Mouse (Mus musculus) forebrain, embryonic 12.5 days (tissue): ENCODE data around the gene Fbxw11. TPM values are rescaled to one million over a fixed set of nuclear protein-coding genes. Genes with fewer than 3 reads are reported as not detected.
"Not testable (repeated sequence)": the region's sequence is repeated elsewhere in the genome, so short reads cannot be mapped to it uniquely, and the experiment has no call there.

Experiments
- ATAC-seq: fragments of 200-750 bp; cut with Nextera tagmentation; 2 replicates; pipeline ENCODE4 v1.8.0; 2017; ENCODE audit warnings: moderate TSS enrichment; ENCODE audit not compliant: low FRiP score
- H3K27ac ChIP-seq: fragments of 300-500 bp; sonication (generic); 2 replicates; pipeline ENCODE4 v1.5.1; 2016; ENCODE audit warnings: mild to moderate bottlenecking
- H3K27me3 ChIP-seq: fragments of 300-500 bp; sonication (generic); 2 replicates; pipeline ENCODE4 v1.6.1; 2016; ENCODE audit warnings: mild to moderate bottlenecking
- H3K36me3 ChIP-seq: fragments of 300-500 bp; sonication (generic); replicated peaks from 2 replicates; pipeline ENCODE4 v1.6.1; 2016; ENCODE audit warnings: mild to moderate bottlenecking
- H3K4me1 ChIP-seq: fragments of 300-500 bp; sonication (generic); 2 replicates; pipeline ENCODE4 v1.6.1; 2016
- H3K4me2 ChIP-seq: fragments of 300-500 bp; sonication (generic); 2 replicates; pipeline ENCODE4 v1.6.1; 2016; ENCODE audit warnings: mild to moderate bottlenecking, moderate library complexity
- H3K4me3 ChIP-seq: fragments of 300-500 bp; sonication (generic); replicated peaks from 2 replicates; pipeline ENCODE4 v1.5.1; 2016; ENCODE audit warnings: mild to moderate bottlenecking
- H3K9ac ChIP-seq: fragments of 300-500 bp; sonication (generic); 2 replicates; pipeline ENCODE4 v1.6.1; 2016; ENCODE audit warnings: mild to moderate bottlenecking
- H3K9me3 ChIP-seq: fragments of 300-500 bp; sonication (generic); 2 replicates; pipeline ENCODE4 v1.6.1; 2016
- WGBS: fragments of 180-500 bp; shearing (Covaris S2); methylation state at CpG from one replicate; pipeline ENCODE4 v1.1.7; 2016; 5-methylcytosine and 5-hydroxymethylcytosine counted together
- polyA plus RNA-seq: library from polyadenylated mRNA; unstranded; fragments of >200 nt; fragmentation: Nextera tagmentation; extraction: Ambion mirVana; gene quantifications from 2 replicates; pipeline ENCODE4 v1.2.1, GENCODE M21; 2016

Fbxw11 gene
- polyA plus RNA-seq, 1 experiment from 2014 or later = 111 TPM

DNA sequence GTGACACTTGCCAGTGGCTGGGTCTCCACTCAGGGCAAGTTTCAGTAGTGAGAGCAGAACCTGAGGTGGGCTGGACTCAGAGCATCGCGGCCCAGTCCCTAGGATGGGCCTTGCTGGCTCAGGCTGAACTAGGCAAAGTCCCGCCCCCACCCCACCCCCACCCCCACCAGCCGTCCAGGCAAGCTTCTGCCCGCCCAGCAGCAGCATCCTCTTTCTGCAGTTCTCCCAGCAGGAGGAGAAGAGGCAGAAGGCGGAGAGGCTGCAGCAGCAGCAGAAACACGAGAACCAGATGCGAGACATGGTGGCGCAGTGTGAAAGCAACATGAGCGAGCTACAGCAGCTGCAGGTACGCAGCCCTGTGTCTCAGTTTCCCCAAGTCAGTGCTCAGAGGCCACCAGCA, 27.0 kb upstream of the Fbxw11 start:
- ATAC-seq = no peak
- no peaks in the 10 kb centered on the region for H3K36me3 ChIP-seq
- peaks cover 17% of the 10 kb centered on the region for H3K4me1 ChIP-seq
- WGBS = 18% methylated on average over 11 of the region's 11 CpGs
- H3K9ac ChIP-seq = peak overlapping the region; percentile 36; the same call in 1 of the 2 replicates
- H3K27me3 ChIP-seq = no peaks in the 10 kb centered on the region
- H3K9me3 ChIP-seq = no peaks in the 10 kb centered on the region
- H3K27ac ChIP-seq = no peak overlapping the region
- H3K4me2 ChIP-seq = no peak overlapping the region
- no peak overlapping the region for H3K4me3 ChIP-seq

DNA sequence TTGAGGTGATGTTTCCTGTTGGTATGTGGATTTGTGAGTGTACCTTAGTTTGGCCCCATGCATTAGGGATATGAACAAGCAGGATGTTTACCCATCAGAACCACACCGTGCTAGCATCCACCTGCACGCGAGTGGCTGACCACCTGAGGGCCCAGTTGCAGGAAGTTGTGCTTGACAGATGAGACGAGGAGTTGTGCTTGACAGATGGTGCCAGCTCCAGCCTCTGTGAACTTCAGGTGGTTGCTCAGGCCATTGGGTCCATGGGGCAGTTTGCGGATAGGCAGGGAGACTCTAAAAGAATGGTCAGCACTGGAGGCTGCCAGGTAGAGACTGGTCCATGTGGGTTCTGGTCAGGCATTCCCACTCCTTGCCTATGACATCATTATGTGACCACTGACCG, 26.4 kb upstream of the Fbxw11 start:
- H3K4me3 ChIP-seq = no peak overlapping the region
- no peak overlapping the region for H3K9ac ChIP-seq
- H3K4me1 ChIP-seq = peaks cover 17% of the 10 kb centered on the region
- no peaks in the 10 kb centered on the region for H3K9me3 ChIP-seq
- no peak for ATAC-seq
- WGBS = 78% methylated on average over 6 of the region's 6 CpGs
- no peak overlapping the region for H3K4me2 ChIP-seq
- no peak overlapping the region for H3K27ac ChIP-seq
- no peaks in the 10 kb centered on the region for H3K27me3 ChIP-seq
- no peaks in the 10 kb centered on the region for H3K36me3 ChIP-seq

DNA sequence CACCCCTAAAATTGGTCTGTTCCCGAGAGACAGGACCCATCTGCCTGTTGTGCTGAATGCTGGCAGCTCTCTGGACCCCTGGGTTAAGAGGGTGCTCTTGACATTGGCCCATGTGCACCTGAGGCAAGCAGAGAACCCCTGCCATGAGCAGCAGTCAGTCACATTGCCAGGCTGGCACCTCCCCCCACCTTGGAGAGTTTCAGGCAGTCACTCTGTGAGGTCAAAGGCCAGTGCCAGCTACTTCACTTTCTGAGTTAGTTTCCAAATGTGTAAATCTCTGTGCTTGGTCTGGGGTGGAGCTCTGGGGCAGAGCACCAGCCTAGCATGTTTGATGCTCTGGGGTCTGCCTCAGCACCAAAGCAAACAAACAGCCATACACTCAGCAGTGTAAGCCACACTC, 24.5 kb upstream of the Fbxw11 start:
- H3K36me3 ChIP-seq = no peaks in the 10 kb centered on the region
- WGBS = 78% methylated on average over 1 of the region's 1 CpGs
- no peak for ATAC-seq
- H3K4me1 ChIP-seq = peaks cover 18% of the 10 kb centered on the region
- no peak overlapping the region for H3K4me2 ChIP-seq
- H3K4me3 ChIP-seq = no peak overlapping the region
- no peaks in the 10 kb centered on the region for H3K27me3 ChIP-seq
- H3K9ac ChIP-seq = no peak overlapping the region
- H3K27ac ChIP-seq = no peak overlapping the region
- no peaks in the 10 kb centered on the region for H3K9me3 ChIP-seq

GRCm38 (mm10) chr11:32618641-32619040, 23.9 kb upstream of the Fbxw11 start:
- H3K9me3 ChIP-seq, H3K9ac ChIP-seq, H3K27me3 ChIP-seq, ATAC-seq, H3K36me3 ChIP-seq, H3K4me2 ChIP-seq, H3K4me3 ChIP-seq, H3K27ac ChIP-seq: not testable (repeated sequence)
- H3K4me1 ChIP-seq = peaks cover 24% of the 10 kb centered on the region
- WGBS = 79% methylated on average over 5 of the region's 5 CpGs

DNA sequence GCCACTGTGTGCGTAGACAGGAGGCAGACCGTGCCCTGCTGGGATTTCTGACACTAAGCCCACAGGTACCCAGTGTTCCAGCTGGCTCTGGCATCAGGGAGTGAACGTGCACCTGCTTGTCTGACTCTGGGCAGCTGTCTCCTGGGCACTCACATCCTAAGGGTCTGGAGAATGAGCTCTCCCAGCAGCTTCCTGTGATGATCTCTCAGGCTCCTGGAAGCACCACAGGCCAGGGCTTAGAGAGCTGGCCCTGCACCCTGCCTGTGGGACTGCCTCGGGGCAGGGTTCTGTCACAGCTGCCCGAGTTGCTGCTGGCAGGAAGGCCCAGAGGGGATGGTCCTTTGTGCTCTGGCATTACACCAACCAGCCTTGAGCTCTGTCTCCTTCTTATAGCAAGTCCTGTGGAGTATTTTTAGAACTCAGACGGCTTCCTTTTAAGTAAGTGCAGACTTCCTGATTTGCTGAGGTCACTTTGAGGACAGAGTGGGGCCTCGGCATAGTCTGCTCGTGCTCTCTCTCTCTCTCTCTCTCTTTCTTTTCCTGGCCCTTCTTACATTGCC, 23.2 kb upstream of the Fbxw11 start:
- Histone ChIP-seq H3K4me3 (no peak overlapping the region), H3K36me3 (no peaks in the 10 kb centered on the region), H3K27ac (0 out of 2 replicates have a peak overlapping the region, but pooled peaks have one; percentile 19), H3K9ac (no peak overlapping the region), H3K4me2 (no peak overlapping the region), H3K4me1 (peaks cover 27% of the 10 kb centered on the region), H3K9me3 (no peaks in the 10 kb centered on the region), H3K27me3 (no peaks in the 10 kb centered on the region)
- 69% methylated on average over 8 of the region's 8 CpGs for WGBS
- ATAC-seq = no peak

GRCm38 (mm10) chr11:32619866-32620456, 22.6 kb upstream of the Fbxw11 start:
- no peak for ATAC-seq
- WGBS = 83% methylated on average over 6 of the region's 6 CpGs
- Histone ChIP-seq H3K9ac (no peak overlapping the region), H3K27ac (no peak overlapping the region), H3K36me3 (no peaks in the 10 kb centered on the region), H3K4me2 (no peak overlapping the region), H3K27me3 (no peaks in the 10 kb centered on the region), H3K4me3 (no peak overlapping the region), H3K4me1 (peaks cover 27% of the 10 kb centered on the region), H3K9me3 (no peaks in the 10 kb centered on the region)

- no peaks in the 10 kb centered on the region for H3K27me3 ChIP-seq
- peaks cover 22% of the 10 kb centered on the region for H3K4me1 ChIP-seq
- H3K27ac ChIP-seq = no peak overlapping the region
Measured at GRCm38 (mm10) chr11:32621831-32622478, 20.6 kb upstream of the Fbxw11 start.

DNA sequence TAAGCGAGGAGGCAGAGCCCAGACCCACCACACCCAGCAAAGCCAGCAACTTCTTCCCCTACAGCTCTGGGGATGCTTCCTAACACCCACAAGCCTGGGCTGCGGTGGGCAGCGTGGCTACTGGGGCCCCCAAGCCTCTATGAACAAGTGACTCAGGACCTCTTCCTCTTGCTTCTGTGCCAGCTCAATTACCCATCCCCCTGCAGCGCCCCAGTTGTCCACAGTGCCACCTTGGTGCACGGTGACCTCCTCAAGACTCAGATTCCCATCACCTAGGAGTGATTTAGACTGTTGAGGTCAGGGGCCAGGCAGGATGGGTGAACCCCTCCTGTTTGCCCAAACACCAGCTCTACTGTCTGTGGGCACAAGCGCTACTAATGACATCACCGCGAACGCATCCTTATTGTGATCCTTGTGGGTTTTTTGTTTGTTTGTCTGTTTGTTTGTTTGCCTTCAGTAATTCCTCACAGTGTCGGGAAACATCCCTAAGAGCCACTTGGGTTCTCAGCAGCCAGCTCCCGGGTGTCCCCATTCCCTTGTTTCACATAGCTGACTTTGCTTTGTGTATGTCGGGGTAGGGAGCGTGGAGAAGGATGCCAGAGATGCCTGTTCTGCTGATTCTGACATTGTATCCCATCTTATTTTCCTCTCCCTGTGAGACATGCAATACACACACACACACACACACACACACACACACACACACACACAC, 19.9 kb upstream of the Fbxw11 start:
- peaks cover 22% of the 10 kb centered on the region for H3K4me1 ChIP-seq
- WGBS = 85% methylated on average over 13 of the region's 13 CpGs
- no peak overlapping the region for H3K9ac ChIP-seq
- H3K9me3 ChIP-seq = no peaks in the 10 kb centered on the region
- H3K4me2 ChIP-seq = no peak overlapping the region
- ATAC-seq = no peak
- H3K4me3 ChIP-seq = no peak overlapping the region
- H3K36me3 ChIP-seq = no peaks in the 10 kb centered on the region
- H3K27me3 ChIP-seq = no peaks in the 10 kb centered on the region
- no peak overlapping the region for H3K27ac ChIP-seq

More at GRCm38 (mm10) chr11:32621831-32622478, 20.6 kb upstream of the Fbxw11 start:
- no peak overlapping the region for H3K4me2 ChIP-seq
- no peak overlapping the region for H3K4me3 ChIP-seq
- no peaks in the 10 kb centered on the region for H3K9me3 ChIP-seq
- ATAC-seq = no peak
- H3K9ac ChIP-seq = no peak overlapping the region
- WGBS = 85% methylated on average over 12 of the region's 12 CpGs
- no peaks in the 10 kb centered on the region for H3K36me3 ChIP-seq

- H3K4me1 ChIP-seq = peaks cover 22% of the 10 kb centered on the region
- H3K4me3 ChIP-seq = no peak overlapping the region
- H3K9me3 ChIP-seq = no peaks in the 10 kb centered on the region
- H3K4me2 ChIP-seq = no peak overlapping the region
- 68% methylated on average over 5 of the region's 5 CpGs for WGBS
- no peaks in the 10 kb centered on the region for H3K36me3 ChIP-seq
- no peak overlapping the region for H3K9ac ChIP-seq
- no peak for ATAC-seq
- H3K27me3 ChIP-seq = no peaks in the 10 kb centered on the region
- 0 out of 2 replicates have a peak overlapping the region, but pooled peaks have one; percentile 19 for H3K27ac ChIP-seq
Measured at GRCm38 (mm10) chr11:32623236-32623635, 19.3 kb upstream of the Fbxw11 start.

DNA sequence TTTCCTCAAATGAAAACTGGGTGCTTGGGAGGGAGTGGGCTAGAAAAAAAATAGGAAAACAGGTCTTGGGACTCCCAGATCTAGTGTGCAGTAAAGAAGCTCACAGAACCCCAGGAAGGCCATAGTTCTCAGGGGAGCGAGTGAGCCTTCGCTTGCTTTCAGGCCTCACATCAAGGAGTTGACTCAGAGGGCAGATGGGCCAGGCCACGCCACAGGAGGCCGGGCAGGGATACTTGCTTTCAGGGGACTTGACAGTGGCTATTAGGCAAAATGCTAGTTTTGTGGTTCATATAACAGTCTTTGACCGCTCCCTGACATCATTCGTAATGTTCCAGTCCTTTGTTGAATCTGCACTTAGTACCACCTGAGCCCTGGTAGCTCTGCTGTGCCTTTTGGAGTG, 18.6 kb upstream of the Fbxw11 start:
- H3K27me3 ChIP-seq = no peaks in the 10 kb centered on the region
- 70% methylated on average over 6 of the region's 6 CpGs for WGBS
- no peak overlapping the region for H3K4me2 ChIP-seq
- no peak for ATAC-seq
- H3K4me1 ChIP-seq = peaks cover 22% of the 10 kb centered on the region
- no peak overlapping the region for H3K9ac ChIP-seq
- H3K4me3 ChIP-seq = no peak overlapping the region
- no peaks in the 10 kb centered on the region for H3K36me3 ChIP-seq
- H3K9me3 ChIP-seq = no peaks in the 10 kb centered on the region
- H3K27ac ChIP-seq = no peak overlapping the region

- Histone ChIP-seq H3K27ac (no peak overlapping the region), H3K9ac (no peak overlapping the region), H3K4me1 (peaks cover 10% of the 10 kb centered on the region), H3K9me3 (no peaks in the 10 kb centered on the region), H3K36me3 (no peaks in the 10 kb centered on the region), H3K4me3 (no peak overlapping the region), H3K4me2 (no peak overlapping the region), H3K27me3 (no peaks in the 10 kb centered on the region)
- 62% methylated on average over 1 of the region's 1 CpGs for WGBS
- ATAC-seq = no peak
Measured at GRCm38 (mm10) chr11:32625677-32626076, 16.8 kb upstream of the Fbxw11 start.

DNA sequence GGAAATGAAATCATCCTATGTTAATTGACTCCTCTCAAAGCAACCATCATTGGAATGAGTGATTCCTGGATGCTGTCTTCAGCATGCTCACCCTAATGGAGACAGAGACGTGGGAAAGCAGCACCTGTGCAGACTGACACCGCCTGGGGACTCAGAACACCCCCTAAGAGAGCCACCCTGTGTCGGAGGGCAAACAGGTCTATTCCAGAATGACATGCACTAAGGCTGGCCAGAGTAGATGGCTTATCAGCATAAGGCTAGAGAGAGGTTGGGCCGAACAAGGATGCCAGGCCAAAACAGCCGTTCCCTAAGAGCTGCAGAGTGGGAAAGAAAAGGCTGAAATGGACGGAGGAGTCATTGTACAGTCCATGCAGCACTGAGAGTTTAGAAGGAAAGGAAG, 16.4 kb upstream of the Fbxw11 start:
- H3K9ac ChIP-seq = no peak overlapping the region
- no peak overlapping the region for H3K27ac ChIP-seq
- no peaks in the 10 kb centered on the region for H3K9me3 ChIP-seq
- peaks cover 10% of the 10 kb centered on the region for H3K4me1 ChIP-seq
- no peak overlapping the region for H3K4me2 ChIP-seq
- no peak overlapping the region for H3K4me3 ChIP-seq
- ATAC-seq = no peak
- 87% methylated on average over 6 of the region's 6 CpGs for whole genome bisulfite sequencing
- H3K27me3 ChIP-seq = no peaks in the 10 kb centered on the region
- no peaks in the 10 kb centered on the region for H3K36me3 ChIP-seq
